Comparison of ENCODE assay signal across 8 mouse cellular contexts in the genomic region with DNA sequence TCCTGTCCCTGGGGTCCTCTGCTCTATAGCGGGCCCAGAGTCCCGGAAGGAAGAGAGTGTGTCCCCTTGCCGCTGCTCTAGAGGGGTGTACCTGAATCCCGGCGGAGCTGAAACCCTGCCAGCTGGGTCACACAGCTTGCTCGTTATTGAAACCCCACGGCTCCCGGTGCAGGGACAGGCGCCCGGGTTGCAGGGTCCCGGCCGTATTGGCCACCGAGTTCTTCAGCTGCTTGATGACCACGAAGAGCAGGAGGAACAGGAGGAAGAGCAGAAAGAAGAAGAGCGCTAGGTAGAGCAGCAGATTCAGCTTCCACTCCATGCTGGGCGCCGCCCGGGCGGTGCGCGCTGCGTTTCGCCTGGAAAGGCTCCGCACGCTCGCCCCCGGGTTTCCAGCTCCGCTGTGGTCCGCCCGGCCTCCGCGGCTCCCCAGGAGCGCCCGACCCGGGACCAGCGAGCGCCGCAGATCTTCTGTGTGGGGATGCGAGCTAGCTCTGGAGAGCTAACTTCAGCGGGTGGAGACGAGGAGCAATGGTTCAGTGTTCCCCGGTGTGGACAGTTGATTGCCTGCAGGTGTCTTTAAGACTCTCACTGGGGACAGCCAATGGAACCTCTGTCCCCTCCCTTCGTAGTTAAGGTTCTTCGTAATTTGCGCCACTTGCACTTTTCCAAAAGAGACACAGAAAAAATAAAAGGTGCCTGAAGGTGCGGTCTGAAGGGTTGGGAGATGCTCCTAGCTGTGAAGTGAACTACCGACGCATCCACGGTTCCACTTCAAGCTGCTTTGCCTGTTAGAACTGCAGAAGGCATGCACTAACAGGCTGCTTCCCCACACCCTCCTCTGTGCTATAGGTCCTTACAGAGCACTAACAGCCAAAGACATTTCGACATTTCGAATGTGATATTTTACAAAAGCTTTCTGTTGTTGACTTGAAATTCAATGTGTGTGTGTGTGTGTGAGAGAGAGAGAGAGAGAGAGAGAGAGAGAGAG. TPM values are rescaled to one million over a fixed set of nuclear protein-coding genes. Genes with fewer than 3 reads are reported as not detected.
A peak's percentile ranks its signal among the peaks of the same experiment; 100 is the strongest.
DNase-seq lines count a peak whose midpoint lies in the region; ATAC-seq and TF ChIP-seq lines count a peak whose summit lies in the region.

TSS of gene Gm11549 (minus strand) at position 741 of the 988 bp plus-strand sequence.

- H3K27ac ChIP-seq in heart, adult 2 months, result no peak within 1 kb of the TSS
- H3K27ac ChIP-seq in liver, embryonic 11.5 days (ENCODE audit: low read depth, low read length), result no peak within 1 kb of the TSS

- no peaks in the 10 kb centered on the region for H3K36me3 ChIP-seq in heart, adult 2 months (ENCODE audit: control insufficient read depth, insufficient read depth, low read length)
- H3K36me3 ChIP-seq in liver, embryonic 11.5 days (ENCODE audit: control insufficient read depth, insufficient read depth, low read length), result no peaks in the 10 kb centered on the region

- peak within 1 kb of the TSS; percentile 50 for H3K4me3 ChIP-seq in heart, adult 2 months
- peak within 1 kb of the TSS; percentile 40 for H3K4me3 ChIP-seq in liver, embryonic 11.5 days (ENCODE audit: low read depth, low read length)

- peaks cover 3% of the 10 kb centered on the region; the same call in 1 of the 2 replicates for H3K27me3 ChIP-seq in heart, adult 2 months (ENCODE audit: control insufficient read depth, insufficient read depth, low read length)
- peaks cover 32% of the 10 kb centered on the region for H3K27me3 ChIP-seq in liver, embryonic 11.5 days (replicated peaks; ENCODE audit: control insufficient read depth, insufficient read depth, low read length)

- TF ChIP-seq CTCF in heart, adult 2 months (IDR thresholded peaks at IDR 0.05), result no peak

- 0 out of 2 replicates have a peak, but pooled peaks cover 1% of the 10 kb centered on the region for H3K4me1 ChIP-seq in heart, adult 2 months (ENCODE audit: control insufficient read depth, insufficient read depth, low read length)
- no peaks in the 10 kb centered on the region for H3K4me1 ChIP-seq in liver, embryonic 11.5 days (replicated peaks; ENCODE audit: control insufficient read depth, insufficient read depth, low read length)

- peak; percentile 6 to 38 for DNase-seq in heart, adult 2 months
- DNase-seq in heart, postnatal 25 days (ENCODE audit: low spot score), result no peak
- DNase-seq in ES-CJ7 (ENCODE audit: low read depth, low spot score), result peak; percentile 25
- peak; percentile 53 for DNase-seq in embryo, embryonic 9.5 days (ENCODE audit: extremely low spot score)
- DNase-seq in heart, postnatal 14 days, result peak; percentile 38 to 51
- peak; percentile 41 for DNase-seq in liver, embryonic 11.5 days (ENCODE audit: low spot score)
- DNase-seq in right cerebral cortex, postnatal 4 days, result peak; percentile 37

- no peaks in the 10 kb centered on the region for H3K79me2 ChIP-seq in heart, adult 2 months (replicated peaks; ENCODE audit: control insufficient read depth, insufficient read depth, low read length)

- intact Hi-C loops in heart, adult 2 months (cut with DNase I), result no loop called here
- intact Hi-C loops in heart, postnatal 25 days (cut with DNase I), result no loop called here
- intact Hi-C loops in heart, postnatal 14 days (cut with DNase I), result no loop called here

- H3K9me3 ChIP-seq in liver, embryonic 11.5 days (ENCODE audit: control insufficient read depth, low read length), result no peaks in the 10 kb centered on the region

- H3K9ac ChIP-seq in heart, adult 2 months (ENCODE audit: low read depth, low read length), result no peak within 1 kb of the TSS
- H3K9ac ChIP-seq in liver, embryonic 11.5 days (ENCODE audit: low read depth, low read length), result no peak within 1 kb of the TSS

- no peak for TF ChIP-seq EP300 in heart, adult 2 months (IDR thresholded peaks at IDR 0.05; ENCODE audit: insufficient read depth, low read depth, low read length)

- WGBS in heart, adult 2 months, result 3% methylated on average over 51 of the region's 51 CpGs
- 2% methylated on average over 51 of the region's 51 CpGs for WGBS in liver, embryonic 11.5 days

- no peak for TF ChIP-seq POLR2A in heart, adult 2 months (IDR thresholded peaks at IDR 0.05; ENCODE audit: insufficient read depth, low read depth, low read length)

- H3K4me2 ChIP-seq in liver, embryonic 11.5 days, result peak within 1 kb of the TSS; percentile 76

- no peak for ATAC-seq in liver, embryonic 11.5 days (replicated peaks; ENCODE audit: low FRiP score)
- ATAC-seq in erythroblast, adult 5-6 weeks (replicated peaks; ENCODE audit: low FRiP score, poor library complexity, severe bottlenecking), result no peak

RNA-seq across cellular contexts. Expression of gene Gm11549, which starts in this region (rescaled TPM):
- not detected for total RNA-seq in heart, adult 2 months (2021)
- not detected in 2 replicates for polyA plus RNA-seq in heart, adult 2 months (2012; rRNA removed)
- total RNA-seq in heart, postnatal 25 days (2021), result not detected
- total RNA-seq in heart, postnatal 14 days (2021), result not detected
- not detected in 2 replicates for polyA plus RNA-seq in liver, embryonic 11.5 days (2014; fragmentation: Nextera tagmentation; extraction: Ambion mirVana)
- not detected in 2 replicates for total RNA-seq in erythroblast, adult 5-6 weeks (2015; ENCODE audit: low replicate concordance)
- total RNA-seq in erythroblast, adult 5-6 weeks (2017; ENCODE audit: low replicate concordance), result not detected in 2 replicates

Comparison
In these comparisons a context has a peak if more than half of its experiments do, and no peak if none do; other contexts are left out.
1. Peak in DNase-seq and H3K4me3 ChIP-seq in heart, adult 2 months; RNA of the gene not detected or under 1 TPM.
2. Peak in DNase-seq in heart, postnatal 14 days; RNA of the gene not detected or under 1 TPM.
3. Peak in DNase-seq, H3K4me3 ChIP-seq and H3K4me2 ChIP-seq in liver, embryonic 11.5 days; RNA of the gene not detected or under 1 TPM.